Mouse (Mus musculus): ENCODE measurements around the gene Olfr1406. TPM values are rescaled to one million over a fixed set of nuclear protein-coding genes. Genes with fewer than 3 reads are reported as not detected.
A peak's percentile ranks its signal among the peaks of the same experiment; 100 is the strongest.
"Not testable (repeated sequence)": the region's sequence is repeated elsewhere in the genome, so short reads cannot be mapped to it uniquely, and the experiment has no call there.

Olfr1406 gene
- total RNA-seq (2014; fragmentation: Nextera tagmentation) (not detected in 2 replicates), total RNA-seq (2017) (0.06 TPM in 1 of 2 replicates, not detected in the other), polyA plus RNA-seq (2012) (not detected in 2 replicates)

DNA sequence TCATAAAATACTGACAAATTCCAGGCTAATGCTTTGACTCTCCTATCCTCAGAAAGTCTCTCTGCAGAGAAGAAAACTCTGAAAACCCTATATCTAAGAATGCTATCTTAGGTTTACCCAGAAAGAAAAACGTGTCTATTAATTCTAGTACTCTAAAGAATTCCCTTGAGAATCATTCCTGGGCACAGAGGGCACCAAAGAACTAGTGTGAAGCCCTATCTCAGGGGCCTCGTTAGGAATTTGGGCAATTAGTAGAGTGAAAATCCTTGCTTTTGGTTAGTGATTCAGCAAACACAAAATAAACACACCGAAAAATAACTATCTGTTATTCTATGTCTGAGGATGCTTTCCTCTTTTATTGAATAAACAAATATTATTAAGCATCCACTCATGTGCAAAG, at the start of gene Olfr1406:
Olfr1406 (minus strand) TSS at position 101 of the 400 bp plus-strand sequence.
- Histone ChIP-seq H3K4me1 (ENCODE audit: insufficient read depth, low read depth, low read length) (no peaks in the 10 kb centered on the region), H3K9me3 (replicated peaks) (0 out of 2 replicates have a peak, but pooled peaks cover 2% of the 10 kb centered on the region), H3K4me3 (ENCODE audit: low read depth, low read length) (no peak within 1 kb of the TSS), H3K27me3 (ENCODE audit: insufficient read depth, low read length) (no peaks in the 10 kb centered on the region), H3K36me3 (replicated peaks) (no peaks in the 10 kb centered on the region)
- TF ChIP-seq POLR2AphosphoS5 (IDR thresholded peaks at IDR 0.05; ENCODE audit: insufficient replicate concordance, low read depth, low read length), result no peak
- no peak for TF ChIP-seq GATA2 (IDR thresholded peaks at IDR 0.05; ENCODE audit: borderline replicate concordance, low read depth, low read length)
- TF ChIP-seq CTCF (IDR thresholded peaks at IDR 0.05; ENCODE audit: low read depth, low read length), result no peak
- no peak for TF ChIP-seq GATA1 (IDR thresholded peaks at IDR 0.05; ENCODE audit: borderline replicate concordance, low read length)
- no peak for TF ChIP-seq TAL1 (conservative IDR thresholded peaks at IDR 0.05; ENCODE audit: low read depth, low read length)
- DNase-seq (ENCODE audit: low spot score) (no peak), ATAC-seq (ENCODE audit: extremely low read depth, insufficient number of reproducible peaks, low FRiP score, poor library complexity, severe bottlenecking) (no peak)

DNA sequence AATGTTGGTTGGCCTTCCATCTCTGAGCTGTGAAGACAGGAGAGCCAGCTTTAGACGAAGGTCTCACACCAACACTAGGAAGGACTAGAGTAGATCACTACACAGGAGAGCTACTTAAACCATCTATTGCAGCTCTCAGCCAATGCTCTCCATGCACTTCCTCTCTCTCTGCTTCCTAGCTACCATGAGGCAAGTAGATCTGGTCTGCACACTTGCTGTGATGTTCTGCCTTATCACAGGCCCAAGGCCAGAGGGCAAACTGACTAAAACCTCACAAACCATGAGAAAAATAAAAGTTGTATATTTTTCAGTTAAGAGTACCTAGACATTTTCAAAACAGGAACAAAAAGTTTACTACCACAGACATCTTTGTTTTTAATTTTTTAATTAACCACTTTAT, 46.6 kb upstream of the Olfr1406 start:
- H3K27me3 ChIP-seq (ENCODE audit: insufficient read depth, low read length); H3K36me3 ChIP-seq (replicated peaks); H3K4me1 ChIP-seq (ENCODE audit: insufficient read depth, low read depth, low read length); H3K4me3 ChIP-seq (ENCODE audit: low read depth, low read length); DNase-seq (ENCODE audit: low spot score); H3K9me3 ChIP-seq (replicated peaks); ATAC-seq (ENCODE audit: extremely low read depth, insufficient number of reproducible peaks, low FRiP score, poor library complexity, severe bottlenecking): not testable (repeated sequence)

DNA sequence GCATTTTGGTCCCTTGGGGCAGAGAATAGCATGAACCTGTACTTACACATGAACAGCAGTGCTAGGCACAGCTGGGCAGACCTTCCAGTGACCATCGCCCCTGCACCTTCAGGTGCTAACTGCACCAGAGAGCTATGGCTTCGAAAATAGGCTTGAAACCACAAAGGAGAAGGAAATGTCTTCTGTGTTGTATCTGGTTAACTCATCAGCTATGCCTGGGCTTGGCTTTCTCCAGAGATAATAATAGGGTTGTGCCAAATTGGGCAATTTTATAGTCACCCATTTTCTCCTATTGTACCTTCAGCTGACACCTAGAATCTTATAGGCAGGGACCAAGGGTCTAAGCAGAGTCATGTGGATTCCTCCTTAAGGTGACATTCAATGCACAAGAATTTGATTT, 36.6 kb upstream of the Olfr1406 start, which contains the start of gene Fcer1a:
Fcer1a (minus strand) TSS at position 134 of the 400 bp plus-strand sequence.
- H3K9me3 ChIP-seq (replicated peaks), result peaks cover 5% of the 10 kb centered on the region

GRCm38 (mm10) chr1:173216481-173216880, 26.0 kb upstream of the Olfr1406 start:
- no peak for DNase-seq (ENCODE audit: low spot score)
- TF ChIP-seq TAL1 (conservative IDR thresholded peaks at IDR 0.05; ENCODE audit: low read depth, low read length), result no peak; the same call in 1 of the 2 replicates
- no peak for TF ChIP-seq GATA1 (IDR thresholded peaks at IDR 0.05; ENCODE audit: borderline replicate concordance, low read length)
- TF ChIP-seq GATA2 (IDR thresholded peaks at IDR 0.05; ENCODE audit: borderline replicate concordance, low read depth, low read length), result no peak
- TF ChIP-seq CTCF (IDR thresholded peaks at IDR 0.05; ENCODE audit: low read depth, low read length), result no peak
- TF ChIP-seq POLR2AphosphoS5 (IDR thresholded peaks at IDR 0.05; ENCODE audit: insufficient replicate concordance, low read depth, low read length), result no peak
- Histone ChIP-seq H3K9me3 (replicated peaks) (0 out of 2 replicates have a peak, but pooled peaks cover 8% of the 10 kb centered on the region), H3K36me3 (replicated peaks) (no peaks in the 10 kb centered on the region), H3K4me3 (ENCODE audit: low read depth, low read length) (no peak overlapping the region), H3K4me1 (ENCODE audit: insufficient read depth, low read depth, low read length) (peaks cover 13% of the 10 kb centered on the region), H3K27me3 (ENCODE audit: insufficient read depth, low read length) (no peaks in the 10 kb centered on the region)
- ATAC-seq (ENCODE audit: extremely low read depth, insufficient number of reproducible peaks, low FRiP score, poor library complexity, severe bottlenecking), result peak; percentile 75

More for the DNA sequence above, 36.6 kb upstream of the Olfr1406 start, which contains the start of gene Fcer1a:
- Histone ChIP-seq H3K27me3 (ENCODE audit: insufficient read depth, low read length) (no peaks in the 10 kb centered on the region), H3K4me1 (ENCODE audit: insufficient read depth, low read depth, low read length) (no peaks in the 10 kb centered on the region; the same call in 1 of the 2 replicates), H3K36me3 (replicated peaks) (no peaks in the 10 kb centered on the region), H3K4me3 (ENCODE audit: low read depth, low read length) (no peak within 1 kb of the TSS)
- no peak for DNase-seq (ENCODE audit: low spot score)
- ATAC-seq (ENCODE audit: extremely low read depth, insufficient number of reproducible peaks, low FRiP score, poor library complexity, severe bottlenecking), result no peak
- no peak for TF ChIP-seq GATA2 (IDR thresholded peaks at IDR 0.05; ENCODE audit: borderline replicate concordance, low read depth, low read length)
- no peak for TF ChIP-seq CTCF (IDR thresholded peaks at IDR 0.05; ENCODE audit: low read depth, low read length)
- no peak for TF ChIP-seq TAL1 (conservative IDR thresholded peaks at IDR 0.05; ENCODE audit: low read depth, low read length)
- TF ChIP-seq POLR2AphosphoS5 (IDR thresholded peaks at IDR 0.05; ENCODE audit: insufficient replicate concordance, low read depth, low read length), result no peak
- TF ChIP-seq GATA1 (IDR thresholded peaks at IDR 0.05; ENCODE audit: borderline replicate concordance, low read length), result no peak

DNA sequence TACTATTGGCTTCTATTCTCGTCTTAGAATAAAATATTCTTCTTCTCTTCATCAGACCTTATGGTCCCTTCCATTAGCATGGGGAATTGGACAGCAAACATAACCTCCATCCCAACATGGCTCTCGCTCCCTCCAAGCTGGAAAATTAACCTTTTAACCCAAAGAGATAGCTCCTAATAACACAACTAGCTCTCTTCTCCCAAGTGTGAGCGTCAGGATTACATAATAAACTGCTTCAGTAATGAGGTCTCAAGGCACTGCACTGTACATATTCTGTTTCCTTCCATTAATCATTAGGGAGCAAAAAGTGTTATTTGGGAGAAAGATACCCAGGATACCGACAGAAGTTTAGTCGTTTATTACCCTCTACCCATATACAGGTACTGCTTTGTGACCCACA, 21.7 kb upstream of the Olfr1406 start, which contains the start of gene Olfr1404:
Olfr1404 (plus strand) TSS at position 301 of the 400 bp plus-strand sequence.
- ATAC-seq (ENCODE audit: extremely low read depth, insufficient number of reproducible peaks, low FRiP score, poor library complexity, severe bottlenecking) (no peak), DNase-seq (ENCODE audit: low spot score) (no peak)
- H3K4me3 ChIP-seq (ENCODE audit: low read depth, low read length), result no peak within 1 kb of the TSS
- peaks cover 10% of the 10 kb centered on the region for H3K9me3 ChIP-seq (replicated peaks)
- no peaks in the 10 kb centered on the region for H3K27me3 ChIP-seq (ENCODE audit: insufficient read depth, low read length)
- peaks cover 8% of the 10 kb centered on the region for H3K4me1 ChIP-seq (ENCODE audit: insufficient read depth, low read depth, low read length)
- H3K36me3 ChIP-seq (replicated peaks), result no peaks in the 10 kb centered on the region
- no peak for TF ChIP-seq TAL1 (conservative IDR thresholded peaks at IDR 0.05; ENCODE audit: low read depth, low read length)
- no peak for TF ChIP-seq GATA2 (IDR thresholded peaks at IDR 0.05; ENCODE audit: borderline replicate concordance, low read depth, low read length)
- TF ChIP-seq CTCF (IDR thresholded peaks at IDR 0.05; ENCODE audit: low read depth, low read length), result no peak
- no peak for TF ChIP-seq POLR2AphosphoS5 (IDR thresholded peaks at IDR 0.05; ENCODE audit: insufficient replicate concordance, low read depth, low read length)
- TF ChIP-seq GATA1 (IDR thresholded peaks at IDR 0.05; ENCODE audit: borderline replicate concordance, low read length), result no peak

DNA sequence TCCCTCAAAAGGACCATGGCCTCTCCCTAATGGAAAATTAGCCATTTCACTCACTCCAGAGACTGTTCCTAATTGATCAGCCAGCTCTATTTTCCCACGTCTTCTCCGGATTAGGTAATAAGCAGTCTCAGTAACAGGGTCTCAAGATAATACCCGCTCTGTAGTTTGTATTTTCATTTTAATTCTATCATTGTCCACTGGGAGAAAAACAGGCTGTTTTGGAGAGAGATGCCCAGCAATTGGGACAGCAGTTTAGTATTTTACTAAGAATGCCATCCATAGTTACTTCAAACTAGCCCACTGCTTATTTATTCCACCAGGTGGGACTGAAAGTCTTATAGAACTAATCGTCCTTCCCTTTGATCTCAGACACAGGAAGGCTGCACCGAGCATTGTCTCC, 7.1 kb upstream of the Olfr1406 start, which contains the start of gene Olfr218:
Olfr218 (plus strand) TSS at position 301 of the 400 bp plus-strand sequence.
- H3K9me3 ChIP-seq (replicated peaks), result 0 out of 2 replicates have a peak, but pooled peaks cover 2% of the 10 kb centered on the region
- TF ChIP-seq POLR2AphosphoS5 (IDR thresholded peaks at IDR 0.05; ENCODE audit: insufficient replicate concordance, low read depth, low read length), result no peak
- TF ChIP-seq CTCF (IDR thresholded peaks at IDR 0.05; ENCODE audit: low read depth, low read length), result no peak
- no peak for TF ChIP-seq GATA1 (IDR thresholded peaks at IDR 0.05; ENCODE audit: borderline replicate concordance, low read length)
- no peak for TF ChIP-seq TAL1 (conservative IDR thresholded peaks at IDR 0.05; ENCODE audit: low read depth, low read length)
- DNase-seq (ENCODE audit: low spot score) (no peak), ATAC-seq (ENCODE audit: extremely low read depth, insufficient number of reproducible peaks, low FRiP score, poor library complexity, severe bottlenecking) (no peak)
- H3K4me1 ChIP-seq (ENCODE audit: insufficient read depth, low read depth, low read length), result no peaks in the 10 kb centered on the region
- no peaks in the 10 kb centered on the region for H3K27me3 ChIP-seq (ENCODE audit: insufficient read depth, low read length)
- H3K36me3 ChIP-seq (replicated peaks), result no peaks in the 10 kb centered on the region
- no peak within 1 kb of the TSS for H3K4me3 ChIP-seq (ENCODE audit: low read depth, low read length)

Measured in G1E (cell line).